Mouse (Mus musculus) monocyte, adult 5-6 weeks (primary cell): ENCODE measurements around the gene Sirt5. TPM values are rescaled to one million over a fixed set of nuclear protein-coding genes. Genes with fewer than 3 reads are reported as not detected.

ENCODE experiments used
- total RNA-seq: library from RNA; stranded (forward); fragments of 200-1000, 200-491, 200-594 nt; gene quantifications from 3 replicates; pipeline ENCODE4 v1.2.3, GENCODE M21; 2017

The Sirt5 gene
- total RNA-seq, 1 experiment from 2014 or later = 7.8 TPM

Other genes with a start within 250 kb of the Sirt5 start
- gene Tbc1d7, start 194.0 kb upstream of the Sirt5 start, total RNA-seq = 4.5 to 5.2 TPM in 2 of 3 replicates, not detected in the other
- 19.6 to 26.1 TPM (median 20.8 TPM) in 3 replicates for gene Gfod1, start 61.3 kb upstream of the Sirt5 start, total RNA-seq
- gene Nol7, start 32.9 kb downstream of the Sirt5 start, total RNA-seq = 180 to 335 TPM (median 181 TPM) in 3 replicates
- gene Ranbp9, start 115.8 kb downstream of the Sirt5 start, total RNA-seq = 109 to 144 TPM (median 117 TPM) in 3 replicates
- 32.0 to 39.8 TPM (median 37.9 TPM) in 3 replicates for gene Mcur1, start 194.7 kb downstream of the Sirt5 start, total RNA-seq